Mouse (Mus musculus): Measurements from ENCODE around the gene Gbp8. TPM values are rescaled to one million over a fixed set of nuclear protein-coding genes. Genes with fewer than 3 reads are reported as not detected.
"Not testable (repeated sequence)": the region's sequence is repeated elsewhere in the genome, so short reads cannot be mapped to it uniquely, and the experiment has no call there.

Gbp8 gene
- polyA plus RNA-seq (2012; rRNA removed), result 1.3 and 2.7 TPM in 2 replicates

DNA sequence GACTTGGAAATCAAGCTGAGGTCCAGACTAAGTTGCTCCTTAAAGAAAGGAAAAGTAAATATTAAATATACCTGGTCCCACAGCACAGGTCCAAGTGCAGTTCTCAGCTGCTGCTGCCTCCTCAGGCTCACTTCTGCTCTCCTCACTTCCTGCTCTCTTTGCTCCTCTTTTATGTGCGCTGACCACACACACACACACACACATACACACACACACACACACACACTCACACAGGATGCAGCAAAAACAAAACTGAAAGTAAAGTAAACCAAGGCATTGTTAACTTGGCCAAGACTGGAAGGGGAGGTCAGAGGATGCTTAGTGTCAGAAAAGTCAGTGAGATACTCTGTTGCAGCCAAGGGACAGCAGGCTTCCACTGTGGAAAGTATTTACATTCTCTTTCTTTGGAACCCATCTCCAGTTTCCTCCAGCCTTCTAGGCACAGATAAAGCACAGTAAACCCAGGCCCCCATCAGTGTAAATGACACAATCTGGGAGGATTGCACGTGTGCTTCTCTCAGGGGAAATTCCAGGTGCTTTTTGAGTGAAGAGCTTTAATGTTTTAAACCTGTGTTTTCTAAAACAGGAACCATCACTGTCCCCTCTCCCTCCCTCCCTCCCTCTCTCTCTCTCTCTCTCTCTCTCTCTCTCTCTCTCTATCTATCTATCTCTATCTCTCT is at the start of gene Gbp8, which contains the start of the genes Gbp9 and Gbp4:
Gene Gbp8 (minus strand): TSS at position 132 of the 680 bp plus-strand sequence.
Gene Gbp9 (minus strand): TSS at position 131 of the 680 bp plus-strand sequence.
Gene Gbp4 (minus strand): TSS at position 178 of the 680 bp plus-strand sequence.
- Histone ChIP-seq H3K27ac (ENCODE audit: insufficient read depth, low read depth, low read length) (peak within 1 kb of the TSS; percentile 57), H3K4me3 (ENCODE audit: low read depth, low read length) (peak within 1 kb of the TSS; percentile 57)
- WGBS, result 2% methylated on average over 2 of the region's 2 CpGs
- H3K36me3 ChIP-seq (ENCODE audit: control insufficient read depth, insufficient read depth, low read length); H3K27me3 ChIP-seq (ENCODE audit: control insufficient read depth, insufficient read depth, low read length); H3K4me1 ChIP-seq (ENCODE audit: control insufficient read depth, insufficient read depth, insufficient read length, low read length): not testable (repeated sequence)
- 0 out of 2 replicates have a peak, but pooled peaks have one; percentile 36 for TF ChIP-seq POLR2A (IDR thresholded peaks at IDR 0.05; ENCODE audit: low read depth, low read length)

- Histone ChIP-seq H3K36me3 (ENCODE audit: control insufficient read depth, insufficient read depth, low read length) (no peaks in the 10 kb centered on the region), H3K27me3 (ENCODE audit: control insufficient read depth, insufficient read depth, low read length) (no peaks in the 10 kb centered on the region), H3K4me3 (ENCODE audit: low read depth, low read length) (no peak overlapping the region), H3K4me1 (ENCODE audit: control insufficient read depth, insufficient read depth, insufficient read length, low read length) (no peaks in the 10 kb centered on the region), H3K27ac (ENCODE audit: insufficient read depth, low read depth, low read length) (no peak overlapping the region)
- TF ChIP-seq CTCF (IDR thresholded peaks at IDR 0.05; ENCODE audit: extremely low read depth, insufficient read length, insufficient replicate concordance, low read depth, low read length) (no peak), POLR2A (IDR thresholded peaks at IDR 0.05; ENCODE audit: low read depth, low read length) (no peak)
These were observed 42.1 kb upstream of the Gbp8 start for GRCm38 (mm10) chr5:105181446-105181845.

DNA sequence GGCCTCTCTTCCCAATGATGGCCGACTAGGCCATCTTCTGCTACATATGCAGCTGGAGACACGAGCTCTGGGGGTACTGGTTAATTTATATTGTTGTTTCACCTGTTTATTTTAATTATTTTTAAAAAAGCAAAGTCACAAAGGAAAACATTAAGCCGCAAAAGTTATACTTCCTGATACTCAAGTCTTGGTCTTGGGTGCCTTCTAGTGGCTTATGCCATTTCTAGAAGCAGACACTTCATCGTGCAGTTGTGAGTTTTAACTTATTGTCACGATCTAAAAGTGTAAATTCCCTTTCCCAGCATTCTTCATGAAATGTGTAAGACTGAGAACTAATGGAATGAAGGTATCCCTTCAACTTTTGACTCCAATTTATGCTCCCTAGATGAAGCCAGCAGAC is 17.2 kb upstream of the Gbp8 start:
- H3K4me1 ChIP-seq (ENCODE audit: control insufficient read depth, insufficient read depth, insufficient read length, low read length), result no peaks in the 10 kb centered on the region
- no peak overlapping the region for H3K4me3 ChIP-seq (ENCODE audit: low read depth, low read length)
- TF ChIP-seq CTCF (IDR thresholded peaks at IDR 0.05; ENCODE audit: extremely low read depth, insufficient read length, insufficient replicate concordance, low read depth, low read length) (no peak), POLR2A (IDR thresholded peaks at IDR 0.05; ENCODE audit: low read depth, low read length) (no peak)
- no peaks in the 10 kb centered on the region for H3K27me3 ChIP-seq (ENCODE audit: control insufficient read depth, insufficient read depth, low read length)
- H3K27ac ChIP-seq (ENCODE audit: insufficient read depth, low read depth, low read length), result no peak overlapping the region
- WGBS, result 75% methylated on average over 5 of the region's 5 CpGs
- H3K36me3 ChIP-seq (ENCODE audit: control insufficient read depth, insufficient read depth, low read length), result no peaks in the 10 kb centered on the region

GRCm38 (mm10) chr5:105154049-105154448 is 14.7 kb upstream of the Gbp8 start:
- H3K4me1 ChIP-seq (ENCODE audit: control insufficient read depth, insufficient read depth, insufficient read length, low read length), result no peaks in the 10 kb centered on the region
- no peaks in the 10 kb centered on the region for H3K36me3 ChIP-seq (ENCODE audit: control insufficient read depth, insufficient read depth, low read length)
- no peaks in the 10 kb centered on the region for H3K27me3 ChIP-seq (ENCODE audit: control insufficient read depth, insufficient read depth, low read length)
- TF ChIP-seq CTCF (IDR thresholded peaks at IDR 0.05; ENCODE audit: extremely low read depth, insufficient read length, insufficient replicate concordance, low read depth, low read length), result no peak
- TF ChIP-seq POLR2A (IDR thresholded peaks at IDR 0.05; ENCODE audit: low read depth, low read length), result no peak
- H3K4me3 ChIP-seq (ENCODE audit: low read depth, low read length), result no peak overlapping the region
- no peak overlapping the region for H3K27ac ChIP-seq (ENCODE audit: insufficient read depth, low read depth, low read length)

DNA sequence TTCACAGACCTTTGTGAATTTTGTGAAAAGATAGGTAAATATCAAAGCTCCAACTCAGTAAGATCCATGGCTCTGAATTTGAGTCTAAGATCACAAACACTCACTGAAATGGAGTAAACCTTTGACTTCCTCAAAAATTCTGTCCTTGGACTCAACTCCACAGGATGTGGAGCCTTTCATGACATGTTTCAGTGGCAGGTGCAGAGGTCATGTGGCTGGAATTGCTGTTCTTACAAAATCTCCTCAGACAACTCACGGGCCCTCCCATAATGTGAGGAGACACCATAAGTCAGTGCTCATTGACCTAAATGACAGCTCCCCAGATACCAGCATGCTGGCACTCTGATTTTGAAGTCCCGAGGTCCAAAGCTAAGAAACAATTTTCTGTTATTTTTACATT is 8.7 kb upstream of the Gbp8 start:
- not testable (repeated sequence) for H3K4me1 ChIP-seq (ENCODE audit: control insufficient read depth, insufficient read depth, insufficient read length, low read length); H3K36me3 ChIP-seq (ENCODE audit: control insufficient read depth, insufficient read depth, low read length); H3K27me3 ChIP-seq (ENCODE audit: control insufficient read depth, insufficient read depth, low read length); H3K27ac ChIP-seq (ENCODE audit: insufficient read depth, low read depth, low read length); H3K4me3 ChIP-seq (ENCODE audit: low read depth, low read length)
- 46% methylated on average over 2 of the region's 2 CpGs for WGBS

DNA sequence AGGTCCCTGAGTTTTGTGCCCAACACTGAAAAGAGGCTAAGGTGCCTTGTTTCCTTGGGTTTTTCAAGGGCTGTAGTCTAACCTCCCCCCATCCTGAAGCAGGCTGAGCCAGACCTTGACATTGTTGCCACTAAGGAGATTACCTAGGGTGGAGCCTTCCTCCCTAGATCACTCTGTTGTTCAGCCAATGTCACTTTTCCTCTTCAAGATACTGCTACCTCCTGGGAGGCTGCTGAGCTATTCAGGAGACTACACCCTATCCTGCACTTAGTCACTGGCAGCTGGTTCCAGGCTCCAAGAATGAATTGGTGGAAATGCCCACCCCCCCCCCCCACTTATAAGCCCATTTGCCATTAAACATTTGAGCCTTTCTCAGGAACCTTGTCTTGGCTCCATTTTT is 7.1 kb upstream of the Gbp8 start:
- H3K27me3 ChIP-seq (ENCODE audit: control insufficient read depth, insufficient read depth, low read length), result no peaks in the 10 kb centered on the region
- peak overlapping the region; percentile 60; the same call in 1 of the 2 replicates for H3K27ac ChIP-seq (ENCODE audit: insufficient read depth, low read depth, low read length)
- H3K4me1 ChIP-seq (ENCODE audit: control insufficient read depth, insufficient read depth, insufficient read length, low read length), result peaks cover 7% of the 10 kb centered on the region; the same call in 1 of the 2 replicates
- no peak overlapping the region for H3K4me3 ChIP-seq (ENCODE audit: low read depth, low read length)
- TF ChIP-seq POLR2A (IDR thresholded peaks at IDR 0.05; ENCODE audit: low read depth, low read length) (no peak), CTCF (IDR thresholded peaks at IDR 0.05; ENCODE audit: extremely low read depth, insufficient read length, insufficient replicate concordance, low read depth, low read length) (no peak)
- no peaks in the 10 kb centered on the region for H3K36me3 ChIP-seq (ENCODE audit: control insufficient read depth, insufficient read depth, low read length)

GRCm38 (mm10) chr5:105145731-105146130 is 6.4 kb upstream of the Gbp8 start:
- 26% methylated on average over 3 of the region's 3 CpGs for whole genome bisulfite sequencing
- H3K27ac ChIP-seq (ENCODE audit: insufficient read depth, low read depth, low read length), result peak overlapping the region; percentile 61

DNA sequence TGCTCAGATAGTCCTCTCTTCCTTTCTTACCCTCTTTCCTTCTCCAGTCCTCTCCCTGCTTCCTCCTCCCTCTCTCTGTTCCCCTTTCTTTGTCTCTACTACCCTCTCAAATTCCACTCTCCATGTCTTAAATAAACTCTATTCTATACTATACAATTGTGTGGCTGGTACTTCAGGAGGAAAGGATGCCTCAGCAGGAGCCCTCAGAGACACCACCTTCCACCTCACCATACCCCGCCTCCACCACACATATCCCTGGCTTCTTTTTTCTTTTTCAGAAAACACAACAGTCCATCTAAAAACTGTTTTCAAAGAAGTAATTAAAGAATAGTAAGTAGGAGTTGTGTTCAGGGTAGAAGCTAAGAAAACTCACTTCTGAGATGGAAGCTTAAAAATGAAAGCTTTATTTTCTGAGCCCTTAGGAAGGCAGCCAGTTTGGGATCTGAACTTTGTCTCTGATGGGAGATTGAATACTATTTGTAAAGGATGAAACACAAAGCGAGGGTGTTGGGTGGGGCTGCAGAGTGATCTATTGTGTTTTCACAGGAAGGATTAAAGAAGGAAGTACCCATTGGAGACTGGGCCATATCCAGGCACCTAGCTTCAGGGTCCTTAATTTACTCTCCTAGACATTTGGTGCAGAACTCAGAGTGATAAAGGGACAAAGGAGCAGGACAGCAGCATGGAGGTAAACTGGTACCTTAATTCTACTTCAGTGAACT is 910 bp upstream of the Gbp8 start:
- not testable (repeated sequence) for H3K4me3 ChIP-seq (ENCODE audit: low read depth, low read length); H3K36me3 ChIP-seq (ENCODE audit: control insufficient read depth, insufficient read depth, low read length); H3K4me1 ChIP-seq (ENCODE audit: control insufficient read depth, insufficient read depth, insufficient read length, low read length); H3K27me3 ChIP-seq (ENCODE audit: control insufficient read depth, insufficient read depth, low read length)
- 48% methylated on average over 2 of the region's 2 CpGs for WGBS
- 0 out of 2 replicates have a peak overlapping the region, but pooled peaks have one; percentile 15 for H3K27ac ChIP-seq (ENCODE audit: insufficient read depth, low read depth, low read length)

More at GRCm38 (mm10) chr5:105145731-105146130, 6.4 kb upstream of the Gbp8 start:
- not testable (repeated sequence) for H3K36me3 ChIP-seq (ENCODE audit: control insufficient read depth, insufficient read depth, low read length); H3K4me3 ChIP-seq (ENCODE audit: low read depth, low read length); H3K4me1 ChIP-seq (ENCODE audit: control insufficient read depth, insufficient read depth, insufficient read length, low read length); H3K27me3 ChIP-seq (ENCODE audit: control insufficient read depth, insufficient read depth, low read length)

Measured in small intestine, adult 2 months (tissue).